Mouse (Mus musculus) left cerebral cortex, adult 9 months (tissue): ENCODE results near the gene Crebbp.
"Not testable (repeated sequence)": the region's sequence is repeated elsewhere in the genome, so short reads cannot be mapped to it uniquely, and the experiment has no call there.

Source experiments
- DNase-seq, 2 experiments: peaks; one replicate each; pipeline ENCODE4 v3.0.0; 2022; ENCODE audit warnings: low spot score in 2 of 2

Gene Crebbp

GRCm38 (mm10) chr16:4153121-4153520, 60.7 kb downstream of the Crebbp start:
- DNase-seq = no peak

- no peak for DNase-seq
These were observed 75.3 kb downstream of the Crebbp start for GRCm38 (mm10) chr16:4138541-4138940.

GRCm38 (mm10) chr16:4133754-4134153, 80.0 kb downstream of the Crebbp start:
- DNase-seq = no peak

GRCm38 (mm10) chr16:4128894-4129293, 84.9 kb downstream of the Crebbp start:
- no peak for DNase-seq

DNA sequence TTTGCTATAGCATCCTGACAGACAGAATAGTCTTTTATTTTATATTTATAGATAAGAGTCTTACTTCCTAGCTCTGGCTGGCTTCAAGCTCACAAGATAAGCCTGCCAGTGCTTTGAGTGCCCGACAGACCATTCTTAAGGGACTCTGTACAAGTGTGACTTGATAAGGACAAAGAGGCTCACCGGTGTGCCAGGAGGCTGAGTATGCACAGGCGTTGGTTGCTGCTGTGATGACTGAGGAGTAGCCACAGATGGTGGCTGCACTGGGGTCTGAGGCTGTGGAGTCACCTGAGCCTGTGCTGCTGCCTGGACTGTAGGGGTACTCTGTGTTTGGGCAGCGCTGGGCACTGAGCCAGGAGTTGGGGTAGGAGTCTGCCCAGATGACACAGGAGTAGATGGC, 96.7 kb downstream of the Crebbp start:
- no peak for DNase-seq

DNA sequence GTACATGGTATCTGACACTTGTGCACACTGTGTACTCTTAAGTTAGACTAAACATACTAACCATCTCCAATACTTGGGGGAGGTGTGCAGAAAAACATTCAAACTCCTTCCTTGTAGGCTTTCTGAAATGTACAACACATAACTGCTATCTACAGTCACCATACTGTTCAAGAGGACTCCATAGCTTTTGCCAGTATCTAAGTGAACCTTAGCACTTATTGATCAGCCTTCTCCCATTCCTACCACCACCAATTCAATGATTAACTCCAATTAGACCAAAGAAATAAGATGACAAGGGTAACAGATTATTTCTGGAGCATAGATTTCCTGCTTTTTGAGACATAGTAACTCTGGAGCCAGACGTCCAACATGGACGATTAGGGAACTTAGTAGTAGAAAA, 113.4 kb downstream of the Crebbp start:
- no peak for DNase-seq

GRCm38 (mm10) chr16:4097521-4097920, 116.3 kb downstream of the Crebbp start:
- DNase-seq = no peak

GRCm38 (mm10) chr16:4096898-4097297, 116.9 kb downstream of the Crebbp start:
- DNase-seq = no peak

DNA sequence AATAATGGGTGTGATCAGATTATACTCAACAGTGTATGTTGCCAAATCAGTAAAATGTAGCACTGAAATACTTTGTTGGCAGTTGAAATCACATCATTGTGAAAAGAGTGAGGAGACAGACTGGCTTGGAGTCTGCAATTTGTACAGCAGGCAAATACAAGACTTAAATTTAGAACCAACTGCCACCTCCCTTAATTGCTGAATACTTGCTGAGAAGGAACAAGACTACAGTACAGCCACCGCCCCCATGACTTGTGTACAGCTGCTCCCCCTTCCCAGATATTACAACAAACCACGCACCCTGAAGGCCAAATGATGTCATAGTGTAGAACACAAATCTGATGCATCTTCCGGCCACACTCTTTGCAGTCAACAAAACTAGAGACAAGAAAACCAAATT, 117.7 kb downstream of the Crebbp start:
- DNase-seq = no peak

- DNase-seq = no peak
These were observed 126.4 kb downstream of the Crebbp start for GRCm38 (mm10) chr16:4087214-4087913.

GRCm38 (mm10) chr16:4085851-4086387, 127.9 kb downstream of the Crebbp start:
- DNase-seq = no peak

GRCm38 (mm10) chr16:4085051-4085450, 128.7 kb downstream of the Crebbp start:
- no peak for DNase-seq

GRCm38 (mm10) chr16:4080419-4080818, 133.4 kb downstream of the Crebbp start:
- not testable (repeated sequence) for DNase-seq

- DNase-seq = no peak
These were observed 134.1 kb downstream of the Crebbp start for GRCm38 (mm10) chr16:4079656-4080055.

- DNase-seq = not testable (repeated sequence)
These were observed 135.5 kb downstream of the Crebbp start for GRCm38 (mm10) chr16:4078302-4078701.

GRCm38 (mm10) chr16:4077384-4078061, 136.3 kb downstream of the Crebbp start, which contains the start of gene Trap1:
TSS of gene Trap1 (minus strand) at chr16:4077827.
- DNase-seq = peak; percentile 88 to 95

DNA sequence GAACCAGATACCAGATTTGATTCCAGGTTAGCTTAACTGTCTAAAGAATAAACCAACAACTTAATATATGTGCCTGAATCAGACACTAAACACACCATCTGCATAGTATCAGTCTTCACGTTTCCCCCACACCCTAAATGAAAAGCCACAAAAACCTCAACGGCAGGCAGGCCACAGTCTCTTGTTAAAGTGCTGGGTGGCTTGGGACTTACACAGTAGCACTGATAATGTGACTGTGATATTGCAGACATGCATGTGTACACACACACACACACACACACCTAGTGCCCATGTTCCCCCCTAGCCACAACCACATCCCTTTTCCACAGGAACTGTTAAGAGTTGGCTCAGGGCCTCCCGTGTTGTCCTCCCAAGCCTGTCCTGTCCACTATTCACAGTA, 139.0 kb downstream of the Crebbp start:
- DNase-seq = no peak

DNA sequence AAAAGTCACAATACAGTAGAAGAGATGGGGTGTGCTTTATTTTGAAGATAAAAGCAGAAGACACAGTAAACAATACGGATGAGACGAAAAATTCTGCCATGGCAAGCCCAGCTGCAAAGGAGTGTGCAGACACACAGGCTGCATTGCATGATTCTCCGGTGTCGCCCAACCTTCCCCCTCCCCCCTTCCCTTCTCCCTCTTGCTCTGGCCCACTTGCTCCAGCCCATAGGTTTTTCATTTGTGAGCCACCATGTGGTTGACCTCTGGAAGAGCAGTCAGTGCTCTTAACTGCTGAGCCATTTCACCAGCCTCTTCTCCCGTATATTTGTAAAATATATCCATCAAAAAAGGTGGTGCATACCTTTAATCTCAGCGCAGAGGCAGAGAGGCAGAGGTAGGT, 139.5 kb downstream of the Crebbp start:
- no peak for DNase-seq

- peak in 1 of 2 experiments; percentile 49 for DNase-seq
These were observed 145.2 kb downstream of the Crebbp start for GRCm38 (mm10) chr16:4068588-4068987.

DNA sequence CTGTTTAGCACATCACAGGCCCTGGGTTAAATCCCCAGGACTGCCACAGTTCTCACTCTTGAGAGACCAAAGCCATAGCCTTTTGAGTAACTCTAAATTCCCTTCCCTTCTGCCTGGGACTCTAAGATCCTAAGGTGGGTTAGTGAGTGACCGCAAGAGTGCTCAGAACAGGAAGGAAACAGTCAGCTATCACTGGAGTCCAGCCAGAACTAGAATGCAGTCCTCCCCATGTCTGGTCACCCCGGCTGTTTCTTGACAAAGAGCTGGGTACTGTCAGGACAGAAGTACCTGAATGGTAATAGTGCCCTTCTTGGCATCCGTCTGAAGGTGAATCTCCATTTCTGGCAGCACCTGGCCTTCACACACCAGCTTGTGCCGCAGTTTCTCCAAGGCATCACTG, 148.9 kb downstream of the Crebbp start:
- DNase-seq = no peak

GRCm38 (mm10) chr16:4053811-4054210, 160.0 kb downstream of the Crebbp start:
- DNase-seq = no peak

DNA sequence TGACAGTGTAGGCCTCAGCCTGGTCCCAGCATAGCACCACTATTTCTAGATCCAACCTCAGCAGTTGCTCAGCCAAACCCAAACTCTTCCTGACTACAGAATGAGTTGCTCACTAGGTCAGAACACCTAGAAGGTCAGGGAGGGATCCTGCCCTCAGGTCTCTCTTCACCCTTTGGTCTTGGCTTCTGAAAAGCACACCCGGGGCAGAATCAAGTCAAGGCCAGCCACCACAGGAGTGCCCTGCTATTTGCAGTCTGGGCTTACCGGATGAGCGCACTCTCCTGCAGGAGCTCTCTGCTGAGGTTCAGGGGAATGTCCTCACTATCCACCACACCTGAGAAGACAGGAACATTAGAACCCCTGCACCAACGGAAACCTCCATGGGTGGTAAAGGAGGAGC, 161.2 kb downstream of the Crebbp start:
- DNase-seq = no peak

GRCm38 (mm10) chr16:4045524-4045923, 168.3 kb downstream of the Crebbp start:
- no peak for DNase-seq
